Mouse (Mus musculus): ENCODE results near the gene Vkorc1l1. TPM values are rescaled to one million over a fixed set of nuclear protein-coding genes. Genes with fewer than 3 reads are reported as not detected.

The Vkorc1l1 gene
- total RNA-seq, 2 experiments from 2014 or later, result 21.5 to 21.9 TPM

GRCm38 (mm10) chr5:130001356-130001987, 59.7 kb downstream of the Vkorc1l1 start:
- no peak for DNase-seq (ENCODE audit: low spot score)

- DNase-seq (ENCODE audit: low spot score), result peak; percentile 85
Measured at GRCm38 (mm10) chr5:130002301-130003146, 60.8 kb downstream of the Vkorc1l1 start, which contains the start of gene Gusb. Gene Gusb, minus strand, starts transcription at chr5:130003049.

DNA sequence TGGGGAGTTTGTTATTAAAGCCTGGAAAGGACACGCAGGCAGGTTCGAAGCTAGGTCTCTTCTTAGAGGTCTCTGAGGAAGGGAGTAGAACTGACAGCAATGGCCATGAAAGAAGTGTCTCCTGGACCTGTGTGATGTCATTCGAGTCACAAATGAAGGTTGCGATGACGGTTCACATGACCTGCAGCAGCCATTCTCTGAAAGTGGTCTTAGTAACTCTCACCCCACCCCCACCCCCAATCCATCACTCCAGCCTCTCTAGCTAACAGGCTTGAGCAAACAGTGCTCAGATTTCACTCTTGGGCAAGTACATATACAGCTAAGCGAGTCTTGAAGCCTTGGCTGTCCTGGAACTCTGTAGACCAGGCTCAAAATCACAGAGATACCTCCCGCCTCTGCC, 61.5 kb downstream of the Vkorc1l1 start:
- no peak for DNase-seq (ENCODE audit: low spot score)

GRCm38 (mm10) chr5:130007344-130007743, 65.6 kb downstream of the Vkorc1l1 start:
- no peak for DNase-seq (ENCODE audit: low spot score)

DNA sequence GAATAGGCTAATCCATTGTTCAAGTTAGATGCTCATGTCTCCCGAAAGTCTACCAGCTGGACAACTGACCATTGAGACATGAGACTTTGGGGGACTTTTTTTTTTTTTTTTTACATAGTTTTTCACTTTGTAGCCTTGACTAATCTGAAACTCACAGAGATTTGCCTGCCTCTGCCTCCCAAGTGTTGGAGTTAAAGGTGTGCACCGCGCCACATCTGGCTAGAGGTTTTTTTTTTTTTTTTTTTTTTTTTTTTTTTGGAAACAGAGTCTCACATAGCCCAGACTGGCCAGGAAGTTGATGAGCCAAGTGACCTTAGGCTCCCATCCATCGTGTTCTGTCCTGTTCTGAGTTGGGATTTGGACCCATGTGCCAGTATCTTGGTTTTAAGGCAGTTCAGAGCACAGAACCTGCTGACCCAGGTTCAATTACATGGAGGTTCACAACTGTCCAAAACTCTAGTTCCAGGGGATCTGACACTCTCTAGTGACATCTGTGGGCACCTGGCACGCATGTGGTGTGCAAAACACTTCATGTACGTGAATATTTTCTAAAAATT, 66.3 kb downstream of the Vkorc1l1 start:
- DNase-seq (ENCODE audit: low spot score), result no peak

DNA sequence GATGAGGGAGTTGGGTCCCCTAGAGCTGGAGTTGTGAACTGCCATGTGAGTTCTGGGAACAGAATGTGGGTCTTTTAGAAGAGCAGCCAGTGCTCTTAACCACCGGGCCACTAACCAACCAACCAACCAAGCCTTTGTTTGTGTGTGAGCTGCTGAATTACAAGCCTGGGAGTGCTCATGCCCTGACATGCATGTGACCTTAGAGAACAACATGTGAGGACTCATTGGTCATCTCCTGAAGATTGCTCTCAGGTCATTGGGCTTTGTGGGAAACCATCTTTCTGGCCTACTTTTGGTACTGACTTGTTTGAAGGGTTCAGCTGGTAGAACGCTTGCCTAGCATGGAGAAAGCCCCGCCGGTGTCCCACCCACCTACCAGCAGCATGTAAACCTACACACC, 68.0 kb downstream of the Vkorc1l1 start:
- DNase-seq (ENCODE audit: low spot score), result no peak

DNA sequence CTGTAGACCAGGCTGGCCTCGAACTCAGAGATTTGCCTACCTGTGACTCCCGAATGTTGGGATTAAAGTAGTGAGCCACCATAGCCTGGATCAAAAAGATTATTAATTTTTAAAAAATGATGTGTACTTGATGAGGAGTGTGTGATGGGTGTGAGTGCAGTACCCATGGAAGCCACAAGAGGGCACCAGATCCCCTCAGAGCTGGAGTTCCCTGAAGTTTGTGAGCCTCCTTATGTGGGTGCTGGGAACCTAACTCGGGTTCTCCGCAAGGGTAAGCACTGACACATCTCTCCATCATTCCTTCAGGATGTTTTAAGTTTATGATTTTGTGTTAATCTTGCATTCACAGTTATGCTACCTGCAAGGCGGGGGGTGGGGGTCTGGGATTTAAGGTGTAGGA, 69.2 kb downstream of the Vkorc1l1 start:
- DNase-seq (ENCODE audit: low spot score), result no peak

- DNase-seq (ENCODE audit: low spot score), result no peak
Measured at GRCm38 (mm10) chr5:130015104-130015503, 73.3 kb downstream of the Vkorc1l1 start.

GRCm38 (mm10) chr5:130019461-130019860, 77.7 kb downstream of the Vkorc1l1 start:
- DNase-seq (ENCODE audit: low spot score), result no peak

DNA sequence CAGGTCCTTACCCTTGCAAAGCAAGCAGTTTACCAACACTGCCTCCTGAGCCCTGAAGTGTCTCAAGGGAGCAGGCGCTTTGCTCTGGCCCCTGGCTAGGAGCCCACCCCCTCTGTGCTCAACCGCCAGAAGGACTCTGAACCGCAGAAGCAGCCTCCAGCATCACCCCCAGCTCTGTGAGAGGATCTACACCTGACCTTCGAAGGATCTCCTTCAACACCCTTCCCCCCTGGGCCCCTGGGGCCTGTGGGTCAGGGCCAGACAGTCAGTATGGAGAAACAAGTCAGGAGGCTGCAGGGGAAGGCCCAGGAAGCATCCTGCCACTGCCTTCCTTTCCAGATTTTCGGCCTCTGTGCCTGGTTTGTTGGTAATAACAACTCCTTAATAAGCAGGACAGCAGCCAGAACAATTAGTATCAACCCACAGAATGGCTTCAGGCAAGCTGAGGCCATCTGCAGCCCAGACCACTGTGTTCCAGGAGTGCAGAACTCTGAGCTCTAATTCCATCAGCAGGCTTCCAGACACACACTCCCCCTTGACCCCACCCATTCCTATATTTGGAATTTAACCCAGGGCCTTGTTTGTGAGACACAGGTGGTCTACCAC, 79.7 kb downstream of the Vkorc1l1 start:
- DNase-seq (ENCODE audit: low spot score), result no peak

DNA sequence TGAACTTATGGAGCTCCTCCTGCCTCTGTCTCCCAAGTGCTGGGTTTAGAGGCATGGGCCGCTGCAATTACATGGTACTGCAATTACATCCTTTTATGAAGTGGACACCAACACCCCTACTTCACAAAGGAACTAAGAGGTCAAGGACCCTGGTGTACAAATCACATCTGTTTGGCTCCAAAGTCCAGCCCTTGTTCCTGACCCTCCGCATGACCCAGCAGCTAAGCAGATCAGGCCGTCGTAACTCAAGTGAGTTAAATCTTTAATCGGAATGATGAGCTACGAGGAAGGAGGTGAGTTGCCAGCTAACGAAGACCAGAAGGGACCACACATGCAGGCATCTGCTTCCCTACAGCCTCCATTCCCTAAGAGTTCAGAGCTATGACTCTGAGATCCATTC, 80.6 kb downstream of the Vkorc1l1 start:
- DNase-seq (ENCODE audit: low spot score), result no peak

DNA sequence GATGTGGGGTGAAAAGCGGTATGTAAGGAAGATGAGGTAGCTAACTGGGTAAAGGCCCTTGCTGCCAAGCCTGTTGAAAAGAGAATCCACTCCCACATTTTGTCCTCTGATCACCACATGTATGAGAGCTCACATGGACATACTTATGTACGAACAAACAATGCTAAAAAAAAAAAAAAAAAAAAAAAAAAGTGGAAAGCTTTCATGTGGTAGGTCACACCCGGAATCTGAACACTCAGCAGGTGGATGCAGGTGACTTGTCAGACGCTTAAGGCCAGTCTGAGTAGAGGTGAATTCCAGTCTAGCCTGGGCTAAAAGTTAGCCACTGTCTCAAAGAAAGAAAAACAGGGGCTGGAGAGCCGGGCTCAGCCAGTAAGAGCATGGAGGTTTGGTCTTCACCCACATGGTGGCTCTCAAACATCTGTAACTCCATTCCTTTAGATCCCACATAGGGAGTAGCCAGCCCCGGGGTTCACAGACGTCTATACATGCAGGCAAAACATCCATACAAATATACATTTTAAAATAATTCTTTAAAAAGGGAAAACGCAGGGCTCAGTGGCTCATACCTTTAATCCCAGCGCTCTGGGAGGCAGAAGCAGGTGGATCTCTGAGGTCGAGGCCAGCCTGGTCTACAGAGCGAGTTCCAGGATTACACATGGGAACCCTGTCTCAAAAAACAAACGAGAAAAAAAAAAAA, 81.4 kb downstream of the Vkorc1l1 start:
- DNase-seq (ENCODE audit: low spot score), result no peak

GRCm38 (mm10) chr5:130023767-130024539, 82.2 kb downstream of the Vkorc1l1 start:
- DNase-seq (ENCODE audit: low spot score), result peak; percentile 89

GRCm38 (mm10) chr5:130027134-130027533, 85.4 kb downstream of the Vkorc1l1 start:
- DNase-seq (ENCODE audit: low spot score), result no peak

- DNase-seq (ENCODE audit: low spot score), result no peak
Measured at GRCm38 (mm10) chr5:130027696-130028095, 85.9 kb downstream of the Vkorc1l1 start.

DNA sequence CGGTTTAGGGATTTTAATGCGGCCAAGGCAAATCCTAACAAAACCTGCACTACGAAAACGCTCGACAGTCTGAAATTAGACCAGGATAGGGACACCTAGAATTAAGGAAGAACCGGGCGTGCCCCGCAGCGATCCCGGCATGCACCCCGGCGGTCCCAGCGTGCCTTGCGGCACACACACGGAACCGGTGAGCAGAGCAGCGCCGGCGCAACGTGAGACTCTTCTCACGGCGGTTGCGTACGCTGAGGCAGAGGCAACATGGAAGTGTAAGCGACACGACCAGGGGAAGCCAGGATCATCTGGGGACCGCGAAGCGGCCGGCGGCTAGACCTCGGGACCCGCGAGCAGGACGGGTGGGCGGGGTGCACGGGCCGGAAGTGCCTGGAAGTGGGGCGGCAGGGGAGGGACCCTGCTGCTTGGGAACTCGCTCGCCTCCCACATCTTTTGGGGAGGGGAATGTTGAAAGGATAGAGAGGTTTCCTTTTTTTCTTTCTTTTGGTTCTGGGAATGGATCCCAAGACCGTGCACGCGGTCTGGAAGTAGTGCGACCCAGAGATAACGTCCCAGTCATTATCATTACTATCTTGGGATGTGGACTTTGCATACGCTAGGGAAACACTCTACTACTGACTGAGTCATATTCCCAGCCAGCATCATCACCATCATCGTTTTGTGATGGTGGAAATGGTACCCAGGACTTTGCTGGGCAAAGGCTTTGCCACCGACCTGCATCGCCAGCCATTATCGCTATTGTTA, 87.5 kb downstream of the Vkorc1l1 start, which contains the start of the genes Asl and Crcp:
Gene Asl (minus strand): TSS at position 106 of the 756 bp plus-strand sequence.
Gene Crcp (plus strand): TSS at position 149 of the 756 bp plus-strand sequence.
- DNase-seq (ENCODE audit: low spot score), result peak; percentile 82

GRCm38 (mm10) chr5:130031410-130032390, 89.9 kb downstream of the Vkorc1l1 start:
- no peak for DNase-seq (ENCODE audit: low spot score)

DNA sequence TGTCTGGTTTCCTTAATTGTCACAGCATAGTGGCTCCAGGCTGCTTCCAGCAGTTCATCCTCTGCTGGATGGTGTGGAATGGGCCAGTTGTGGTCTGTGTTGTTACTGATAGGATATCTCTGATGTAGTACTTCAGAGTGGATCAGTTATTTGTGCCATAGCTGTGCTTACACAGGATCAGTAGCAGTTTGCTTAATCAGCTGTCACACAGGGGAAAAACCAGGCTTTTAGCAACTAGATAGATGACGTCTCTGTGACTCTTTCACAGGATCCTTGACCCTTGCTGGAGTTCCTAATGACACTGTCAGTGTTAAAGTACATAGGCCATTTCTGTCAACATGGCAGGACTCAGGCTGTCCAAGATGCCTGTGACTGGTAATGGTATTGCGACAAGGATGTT, 92.1 kb downstream of the Vkorc1l1 start:
- DNase-seq (ENCODE audit: low spot score), result no peak
